Comparison of ENCODE assay signal across 10 mouse cellular contexts in genomic region chr4:107819990-107820719, GRCm38 (mm10). TPM values are rescaled to one million over a fixed set of nuclear protein-coding genes. Genes with fewer than 3 reads are reported as not detected.
DNase-seq lines count a peak whose midpoint lies in the region; ATAC-seq and TF ChIP-seq lines count a peak whose summit lies in the region.
"Had no signal": no experiment of that assay in that cellular context is flagged by ENCODE, and none has a peak within 500 bp of the region (broad histone marks: within the 10 kb centered on the region; RNA-seq: fewer than 3 reads in every experiment).

No protein-coding gene starts in this region.

- H3K9me3 ChIP-seq in embryonic facial prominence, embryonic 10.5 days = no peaks in the 10 kb centered on the region
- H3K9me3 ChIP-seq in hindbrain, embryonic 10.5 days = no peaks in the 10 kb centered on the region
- H3K9me3 ChIP-seq in neural tube, embryonic 14.5 days (ENCODE audit: control insufficient read depth, low read length) = no peaks in the 10 kb centered on the region
- H3K9me3 ChIP-seq in lung, postnatal 0 days (ENCODE audit: low read length) = no peaks in the 10 kb centered on the region

- TF ChIP-seq EP300 in lung, postnatal 0 days (IDR thresholded peaks at IDR 0.05) = no peak

- H3K36me3 ChIP-seq in embryonic facial prominence, embryonic 10.5 days (replicated peaks) = peaks cover 26% of the 10 kb centered on the region; the same call in 1 of the 2 replicates
- H3K36me3 ChIP-seq in hindbrain, embryonic 10.5 days = peaks cover 20% of the 10 kb centered on the region; the same call in 1 of the 2 replicates
- no peaks in the 10 kb centered on the region for H3K36me3 ChIP-seq in neural tube, embryonic 14.5 days (ENCODE audit: control insufficient read depth, insufficient read depth, low read length)
- no peaks in the 10 kb centered on the region for H3K36me3 ChIP-seq in lung, postnatal 0 days (ENCODE audit: insufficient read depth, low read length)

- no peak overlapping the region for H3K4me2 ChIP-seq in neural tube, embryonic 14.5 days (ENCODE audit: low read depth, low read length)
- H3K4me2 ChIP-seq in lung, postnatal 0 days (replicated peaks; ENCODE audit: low read depth, low read length) = no peak overlapping the region

- H3K4me3 ChIP-seq in embryonic facial prominence, embryonic 10.5 days = no peak overlapping the region
- H3K4me3 ChIP-seq in hindbrain, embryonic 10.5 days = no peak overlapping the region
- no peak overlapping the region for H3K4me3 ChIP-seq in neural tube, embryonic 14.5 days (ENCODE audit: low read depth, low read length)
- no peak overlapping the region for H3K4me3 ChIP-seq in lung, postnatal 0 days (ENCODE audit: low read depth, low read length)

- TF ChIP-seq CTCF in lung, postnatal 0 days (IDR thresholded peaks at IDR 0.05) = no peak

- DNase-seq in layer of hippocampus, adult 11-12 months (ENCODE audit: low spot score) = peak; percentile 36
- DNase-seq in layer of hippocampus, postnatal 10 days (ENCODE audit: low spot score in 2 of 2) = no peak
- no peak for DNase-seq in embryonic facial prominence, embryonic 10.5 days (ENCODE audit: low spot score)
- DNase-seq in hindbrain, embryonic 10.5 days (ENCODE audit: low spot score) = no peak
- DNase-seq in lung, postnatal 0 days (ENCODE audit: low spot score) = no peak
- no peak for DNase-seq in adrenal gland, postnatal 36 days
- DNase-seq in adipocyte (ENCODE audit: low spot score) = no peak
- DNase-seq: heart, postnatal 10 days had no signal

- peak; percentile 25; the same call in 1 of the 2 replicates for ATAC-seq in neural tube, embryonic 14.5 days (ENCODE audit: low read depth)
- no peak for ATAC-seq in lung, postnatal 0 days

- H3K27me3 ChIP-seq in embryonic facial prominence, embryonic 10.5 days (replicated peaks; ENCODE audit: low read depth, poor library complexity, severe bottlenecking) = no peaks in the 10 kb centered on the region
- no peaks in the 10 kb centered on the region for H3K27me3 ChIP-seq in hindbrain, embryonic 10.5 days (ENCODE audit: insufficient read depth, poor library complexity, severe bottlenecking)
- no peaks in the 10 kb centered on the region for H3K27me3 ChIP-seq in neural tube, embryonic 14.5 days (ENCODE audit: control insufficient read depth, insufficient read depth, low read length)
- H3K27me3 ChIP-seq in lung, postnatal 0 days (replicated peaks; ENCODE audit: insufficient read depth, low read length) = no peaks in the 10 kb centered on the region

- no peak overlapping the region for H3K9ac ChIP-seq in neural tube, embryonic 14.5 days (replicated peaks; ENCODE audit: low read depth, low read length)
- no peak overlapping the region for H3K9ac ChIP-seq in lung, postnatal 0 days (replicated peaks; ENCODE audit: low read depth)

- peaks cover 65% of the 10 kb centered on the region for H3K4me1 ChIP-seq in embryonic facial prominence, embryonic 10.5 days
- H3K4me1 ChIP-seq in hindbrain, embryonic 10.5 days (replicated peaks) = peaks cover 84% of the 10 kb centered on the region
- peaks cover 61% of the 10 kb centered on the region for H3K4me1 ChIP-seq in neural tube, embryonic 14.5 days (ENCODE audit: control insufficient read depth, insufficient read depth, low read length)
- no peaks in the 10 kb centered on the region for H3K4me1 ChIP-seq in lung, postnatal 0 days (ENCODE audit: insufficient read depth, low read depth, low read length)

- H3K27ac ChIP-seq in embryonic facial prominence, embryonic 10.5 days (replicated peaks) = peak overlapping the region; percentile 48; the same call in 1 of the 2 replicates
- H3K27ac ChIP-seq in hindbrain, embryonic 10.5 days = peak overlapping the region; percentile 66
- H3K27ac ChIP-seq in neural tube, embryonic 14.5 days (ENCODE audit: low read depth, low read length) = peak overlapping the region; percentile 55
- H3K27ac ChIP-seq in lung, postnatal 0 days (ENCODE audit: low read length) = no peak overlapping the region
- H3K27ac ChIP-seq: macrophage had no signal

- WGBS in embryonic facial prominence, embryonic 10.5 days = 81% methylated on average over 16 of the region's 16 CpGs
- 81% methylated on average over 16 of the region's 16 CpGs for WGBS in hindbrain, embryonic 10.5 days
- WGBS in neural tube, embryonic 14.5 days = 45% methylated on average over 16 of the region's 16 CpGs
- 64% methylated on average over 16 of the region's 16 CpGs for WGBS in lung, postnatal 0 days

RNA-seq across cellular contexts. Expression of gene Lrp8, which starts 18.1 kb away (rescaled TPM):
- 100 to 1,000 TPM; 171 TPM for total RNA-seq in layer of hippocampus, postnatal 10 days (2021)
- polyA plus RNA-seq in embryonic facial prominence, embryonic 10.5 days (2016; fragmentation: Nextera tagmentation; extraction: Ambion mirVana) = 7.4 and 8.5 TPM in 2 replicates
- polyA plus RNA-seq in hindbrain, embryonic 10.5 days (2016; fragmentation: Nextera tagmentation; extraction: Ambion mirVana) = 10.0 and 13.9 TPM in 2 replicates
- 71.4 and 77.5 TPM in 2 replicates for polyA plus RNA-seq in neural tube, embryonic 14.5 days (2014; fragmentation: Nextera tagmentation; extraction: Ambion mirVana)
- 0.56 TPM in 2 replicates for polyA plus RNA-seq in lung, postnatal 0 days (2015; fragmentation: Nextera tagmentation; extraction: Ambion mirVana)
- 10 to 100 TPM in 1 of 2 experiments, 1 to 10 TPM in 1; 7.2 to 12.3 TPM for total RNA-seq in adrenal gland, postnatal 36 days (2021)

RNA-seq across cellular contexts. Expression of gene Magoh, which starts 59.4 kb away (rescaled TPM):
- 10 to 100 TPM; 46.5 to 51.9 TPM for total RNA-seq in layer of hippocampus, postnatal 10 days (2021)
- polyA plus RNA-seq in embryonic facial prominence, embryonic 10.5 days (2016; fragmentation: Nextera tagmentation; extraction: Ambion mirVana) = 240 and 242 TPM in 2 replicates
- 225 and 238 TPM in 2 replicates for polyA plus RNA-seq in hindbrain, embryonic 10.5 days (2016; fragmentation: Nextera tagmentation; extraction: Ambion mirVana)
- polyA plus RNA-seq in neural tube, embryonic 14.5 days (2014; fragmentation: Nextera tagmentation; extraction: Ambion mirVana) = 104 and 120 TPM in 2 replicates
- 111 TPM in 2 replicates for polyA plus RNA-seq in lung, postnatal 0 days (2015; fragmentation: Nextera tagmentation; extraction: Ambion mirVana)
- 10 to 100 TPM; 79.1 to 84.4 TPM for total RNA-seq in adrenal gland, postnatal 36 days (2021)
